Mouse (Mus musculus) spleen, adult 2 months (tissue): Measurements from ENCODE around the gene 1700011M02Rik.
"Not testable (repeated sequence)": the region's sequence is repeated elsewhere in the genome, so short reads cannot be mapped to it uniquely, and the experiment has no call there.

Experiments used
- CTCF ChIP-seq: fragments of 200-500 bp; IDR thresholded peaks from 2 replicates; pipeline ENCODE4 v1.5.1; 2011; ENCODE audit warnings: mild to moderate bottlenecking, inconsistent platforms; ENCODE audit not compliant: insufficient read depth, insufficient read length, insufficient replicate concordance; ENCODE audit errors: extremely low read depth
- POLR2A ChIP-seq: fragments of 200-500 bp; IDR thresholded peaks from 2 replicates; pipeline ENCODE4 v1.6.1; 2011; ENCODE audit warnings: low read depth, low read length, inconsistent platforms

DNA sequence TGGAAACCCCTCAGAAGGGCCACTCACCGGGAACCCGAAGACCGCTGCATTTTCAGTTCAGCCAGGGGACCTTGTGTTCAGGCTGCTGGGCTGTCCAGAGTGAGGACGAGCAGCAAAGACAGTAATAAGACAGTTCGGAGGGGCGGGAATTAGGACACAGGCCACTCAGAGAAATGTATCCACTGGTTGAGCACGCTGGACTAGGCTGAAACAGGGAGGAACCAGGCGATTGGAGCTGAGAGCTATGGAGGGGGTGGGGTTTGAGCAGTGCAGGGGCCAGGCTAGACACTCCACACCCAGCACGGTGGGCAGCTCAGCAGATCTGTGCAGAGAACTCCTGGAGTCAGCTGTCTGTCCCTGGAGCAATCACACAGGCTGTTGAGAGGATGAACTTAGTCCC is at the start of gene 1700011M02Rik, which contains the start of gene Dmrtc1a:
- not testable (repeated sequence) for TF ChIP-seq CTCF, POLR2A
